Mouse (Mus musculus): ENCODE data around the gene Sigirr. TPM values are rescaled to one million over a fixed set of nuclear protein-coding genes. Genes with fewer than 3 reads are reported as not detected.

The Sigirr gene
- polyA plus RNA-seq, 1 experiment from 2014 or later: 3.3 TPM

DNA sequence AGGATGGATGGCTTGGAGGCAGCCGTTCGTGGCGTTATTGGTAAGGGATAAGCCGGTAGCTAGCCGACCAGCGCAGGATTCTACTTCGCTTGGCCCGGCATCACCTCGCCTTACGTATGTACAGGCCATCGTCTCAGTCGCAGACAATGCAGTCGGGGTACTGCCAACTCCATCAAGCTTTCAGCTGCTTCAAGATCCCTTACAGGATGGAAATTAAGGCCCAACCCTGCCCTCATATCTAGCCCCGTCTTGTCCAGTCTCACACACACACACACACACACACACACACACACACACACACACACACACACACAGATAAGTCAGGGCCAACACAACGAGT, 23.1 kb upstream of the Sigirr start:
- H3K4me2 ChIP-seq: peak overlapping the region; percentile 70
- peak overlapping the region; percentile 57 for H3K9ac ChIP-seq
- peak overlapping the region; percentile 66 for H3K4me3 ChIP-seq
- H3K27ac ChIP-seq: peak overlapping the region; percentile 84
- H3K4me1 ChIP-seq: peaks cover 10% of the 10 kb centered on the region
- no peak for ATAC-seq (ENCODE audit: insufficient number of reproducible peaks, low FRiP score, low TSS enrichment, low read depth)
- H3K36me3 ChIP-seq: no peaks in the 10 kb centered on the region
- 2% methylated on average over 15 of the region's 15 CpGs for WGBS
- no peaks in the 10 kb centered on the region for H3K9me3 ChIP-seq
- no peaks in the 10 kb centered on the region for H3K27me3 ChIP-seq

DNA sequence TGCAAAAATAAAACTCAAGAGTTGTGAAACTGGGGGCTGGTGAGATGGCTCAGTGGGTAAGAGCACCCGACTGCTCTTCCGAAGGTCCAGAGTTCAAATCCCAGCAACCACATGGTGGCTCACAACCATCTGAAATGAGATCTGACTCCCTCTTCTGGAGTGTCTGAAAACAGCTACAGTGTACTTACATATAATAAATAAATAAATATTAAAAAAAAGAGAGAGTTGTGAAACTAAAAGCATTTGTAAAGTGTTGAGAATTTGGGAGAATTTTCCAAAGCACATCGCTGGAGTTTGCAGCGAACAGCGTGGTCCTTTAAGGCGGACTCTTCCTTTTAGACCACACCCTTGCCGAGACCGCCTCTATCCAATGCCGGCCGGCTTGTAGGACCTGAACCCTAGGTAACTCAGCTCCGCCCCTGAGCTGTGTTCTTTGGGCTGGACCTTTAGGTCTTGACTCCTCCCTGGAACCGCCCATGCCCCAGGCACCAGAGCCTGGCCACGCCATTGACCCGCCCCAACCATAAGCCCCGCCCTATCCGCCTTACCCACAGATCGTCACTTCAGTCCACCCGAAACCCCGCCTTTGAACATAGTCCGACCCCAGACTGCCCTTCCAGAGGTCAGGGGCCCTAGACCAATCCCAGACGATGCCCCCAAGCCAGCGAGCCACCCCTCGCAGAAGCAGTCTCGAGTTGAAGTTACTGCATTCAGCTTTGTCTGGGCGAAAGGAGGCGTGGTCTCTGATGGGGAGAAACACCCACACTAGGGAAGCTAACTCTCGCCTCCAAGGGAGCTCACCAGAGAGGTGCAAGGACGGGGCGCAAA, 22.5 kb upstream of the Sigirr start:
- H3K4me1 ChIP-seq: peaks cover 13% of the 10 kb centered on the region
- H3K4me3 ChIP-seq: peak overlapping the region; percentile 66
- no peaks in the 10 kb centered on the region for H3K36me3 ChIP-seq
- WGBS: 1% methylated on average over 29 of the region's 29 CpGs
- H3K9me3 ChIP-seq: no peaks in the 10 kb centered on the region
- H3K9ac ChIP-seq: peak overlapping the region; percentile 57
- no peaks in the 10 kb centered on the region for H3K27me3 ChIP-seq
- peak overlapping the region; percentile 84 for H3K27ac ChIP-seq
- peak; percentile 98 for ATAC-seq (ENCODE audit: insufficient number of reproducible peaks, low FRiP score, low TSS enrichment, low read depth)
- H3K4me2 ChIP-seq: peak overlapping the region; percentile 70

DNA sequence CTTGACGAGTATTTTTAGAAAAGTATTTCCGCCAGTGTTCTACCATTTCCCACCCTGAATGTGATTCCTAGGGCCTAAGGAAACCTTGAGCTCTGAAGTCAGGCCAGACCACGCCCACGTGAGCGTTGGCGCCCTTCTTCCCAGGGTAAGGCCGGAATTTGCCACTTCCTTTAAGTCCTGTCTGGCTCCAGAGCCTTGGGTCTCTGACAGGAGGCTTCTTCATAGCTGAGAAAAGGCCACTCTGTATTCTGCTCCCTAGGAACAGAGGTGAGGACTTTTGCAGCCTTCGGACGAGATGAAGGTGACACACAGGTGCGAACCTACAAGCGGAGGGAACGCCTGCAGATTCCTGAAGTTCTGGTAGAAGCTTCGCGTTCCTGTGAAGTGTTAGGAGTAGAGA, 21.9 kb upstream of the Sigirr start, which contains the start of gene Ptdss2:
Gene Ptdss2, plus strand, starts transcription at position 138 of the 400 bp plus-strand sequence.
- H3K36me3 ChIP-seq: no peaks in the 10 kb centered on the region
- ATAC-seq (ENCODE audit: insufficient number of reproducible peaks, low FRiP score, low TSS enrichment, low read depth): no peak
- WGBS: 41% methylated on average over 14 of the region's 14 CpGs
- H3K4me1 ChIP-seq: peaks cover 18% of the 10 kb centered on the region
- H3K9ac ChIP-seq: peak within 1 kb of the TSS; percentile 57
- H3K9me3 ChIP-seq: no peaks in the 10 kb centered on the region
- peak within 1 kb of the TSS; percentile 70 for H3K4me2 ChIP-seq
- H3K27me3 ChIP-seq: no peaks in the 10 kb centered on the region; the same call in 1 of the 2 replicates
- H3K4me3 ChIP-seq: peak within 1 kb of the TSS; percentile 66
- peak within 1 kb of the TSS; percentile 84 for H3K27ac ChIP-seq

DNA sequence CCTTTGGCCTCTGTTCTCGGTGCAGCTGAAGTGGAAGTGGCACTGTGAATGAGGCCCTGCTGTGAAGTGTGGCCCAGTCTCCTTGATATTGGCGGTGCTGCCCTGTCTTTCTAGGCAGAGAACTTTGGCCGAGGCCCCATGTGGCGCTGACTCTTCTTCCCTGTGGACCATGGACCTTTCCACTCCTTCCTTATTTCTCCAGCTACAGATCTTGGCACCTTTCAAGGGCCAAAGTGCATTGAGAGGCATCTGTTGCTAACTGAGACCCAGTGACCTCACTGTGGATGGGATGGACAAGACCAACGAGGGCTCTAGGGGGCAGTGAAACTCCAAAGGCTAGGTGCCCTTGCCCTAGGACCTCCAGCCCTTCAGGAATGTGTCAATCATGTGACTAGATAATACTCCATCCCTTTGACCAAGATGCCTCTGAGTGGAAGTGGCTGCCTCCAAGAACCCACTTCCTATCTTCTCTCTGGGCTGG, 20.7 kb upstream of the Sigirr start:
- Histone ChIP-seq H3K4me3 (no peak overlapping the region), H3K9ac (no peak overlapping the region), H3K4me2 (no peak overlapping the region), H3K9me3 (no peaks in the 10 kb centered on the region), H3K27ac (no peak overlapping the region), H3K36me3 (no peaks in the 10 kb centered on the region), H3K4me1 (peaks cover 18% of the 10 kb centered on the region), H3K27me3 (peaks cover 1% of the 10 kb centered on the region; the same call in 1 of the 2 replicates)
- WGBS: 76% methylated on average over 5 of the region's 5 CpGs
- no peak for ATAC-seq (ENCODE audit: insufficient number of reproducible peaks, low FRiP score, low TSS enrichment, low read depth)

DNA sequence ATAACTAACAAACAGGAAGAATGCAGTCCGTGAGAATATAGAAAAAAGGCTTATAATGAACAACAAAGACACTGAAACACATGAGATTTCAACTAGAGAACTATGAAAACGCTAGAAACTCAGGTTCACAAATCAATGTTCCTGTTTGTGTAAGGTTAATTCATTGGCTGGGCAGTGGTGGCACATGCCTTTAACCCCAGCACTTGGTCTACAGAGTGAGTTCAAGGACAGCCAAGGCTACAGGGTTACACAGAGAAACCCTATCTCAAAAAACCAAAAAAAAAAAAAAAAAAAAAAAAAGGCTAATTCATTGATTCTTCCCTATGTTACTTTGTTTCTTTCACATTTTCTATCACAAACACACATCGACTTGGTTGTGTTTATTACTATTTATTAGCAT, 20.2 kb upstream of the Sigirr start:
- Histone ChIP-seq H3K4me2 (no peak overlapping the region), H3K4me3 (no peak overlapping the region), H3K27me3 (peaks cover 4% of the 10 kb centered on the region; the same call in 1 of the 2 replicates), H3K4me1 (peaks cover 18% of the 10 kb centered on the region), H3K9me3 (no peaks in the 10 kb centered on the region), H3K36me3 (no peaks in the 10 kb centered on the region), H3K9ac (no peak overlapping the region), H3K27ac (no peak overlapping the region)
- WGBS: 72% methylated on average over 3 of the region's 3 CpGs
- ATAC-seq (ENCODE audit: insufficient number of reproducible peaks, low FRiP score, low TSS enrichment, low read depth): no peak

DNA sequence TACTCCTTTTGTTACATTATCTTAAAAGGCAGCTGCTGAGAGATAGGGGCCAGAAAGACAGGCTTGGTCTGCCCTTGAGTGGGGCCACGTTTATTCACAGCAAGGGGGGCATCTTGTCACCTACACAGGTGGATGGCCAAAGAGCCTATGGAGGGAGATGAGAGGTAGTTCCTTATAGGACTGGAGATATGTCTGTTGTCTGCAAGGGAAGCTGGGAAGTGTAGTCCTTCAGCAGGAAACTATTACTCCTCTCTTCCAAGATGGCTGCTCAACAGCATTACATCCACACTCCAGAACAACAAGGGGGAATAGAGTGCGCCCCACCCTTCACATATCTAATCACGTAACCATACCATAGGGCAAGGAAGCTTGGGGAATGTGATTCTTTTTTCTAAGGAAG, 19.1 kb upstream of the Sigirr start:
- Histone ChIP-seq H3K4me1 (peaks cover 18% of the 10 kb centered on the region), H3K27me3 (peaks cover 4% of the 10 kb centered on the region; the same call in 1 of the 2 replicates), H3K4me3 (no peak overlapping the region), H3K9me3 (no peaks in the 10 kb centered on the region), H3K9ac (no peak overlapping the region), H3K27ac (no peak overlapping the region), H3K4me2 (no peak overlapping the region), H3K36me3 (no peaks in the 10 kb centered on the region)
- 74% methylated on average over 3 of the region's 3 CpGs for WGBS
- ATAC-seq (ENCODE audit: insufficient number of reproducible peaks, low FRiP score, low TSS enrichment, low read depth): no peak

DNA sequence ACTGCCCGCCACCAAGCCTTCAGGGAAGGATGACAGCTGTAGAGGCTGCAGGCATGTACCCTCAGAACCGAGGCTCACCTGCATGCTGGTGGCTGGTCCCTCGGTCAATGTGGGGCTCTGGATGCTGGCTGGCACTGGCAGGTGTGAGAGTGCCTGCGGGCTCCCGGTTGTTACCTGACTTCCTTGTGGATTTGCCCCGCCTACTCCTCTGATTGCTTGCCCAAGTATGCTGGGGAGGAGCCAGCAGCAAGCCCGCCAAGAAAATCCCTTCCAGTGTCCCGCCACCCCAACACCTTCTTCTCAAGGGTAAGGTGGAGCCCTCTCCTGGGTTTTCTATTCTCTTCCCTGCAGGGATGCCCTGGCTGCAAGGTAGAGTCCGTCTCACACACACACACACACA, 17.3 kb upstream of the Sigirr start, which contains the start of gene Ano9:
Gene Ano9, minus strand, starts transcription at position 171 of the 400 bp plus-strand sequence.
- Histone ChIP-seq H3K9ac (no peak within 1 kb of the TSS), H3K4me3 (peak within 1 kb of the TSS; percentile 7)
- WGBS: 9% methylated on average over 9 of the region's 9 CpGs

DNA sequence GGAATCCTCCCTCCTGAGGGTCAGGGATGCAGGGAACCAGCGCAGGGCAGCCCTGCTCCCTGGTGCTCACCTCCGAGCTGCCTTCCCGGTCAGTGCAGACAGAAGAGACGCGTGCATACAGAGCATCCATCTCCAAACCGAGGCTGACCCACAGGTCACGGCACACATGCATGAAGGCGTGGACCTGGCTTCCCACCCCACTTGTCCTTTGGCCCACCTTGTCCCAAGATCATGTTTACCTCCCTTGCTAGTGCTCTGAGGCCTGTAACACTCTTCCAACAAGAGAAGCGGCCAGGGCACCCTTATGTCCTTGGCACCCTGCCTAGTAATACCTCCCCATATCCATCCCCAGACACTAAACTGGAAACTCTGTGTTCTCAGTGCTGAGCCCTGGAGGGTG, 15.5 kb upstream of the Sigirr start:
- Histone ChIP-seq H3K4me1 (0 out of 2 replicates have a peak, but pooled peaks cover 8% of the 10 kb centered on the region), H3K4me2 (no peak overlapping the region), H3K27ac (no peak overlapping the region), H3K9me3 (no peaks in the 10 kb centered on the region), H3K36me3 (no peaks in the 10 kb centered on the region), H3K27me3 (peaks cover 4% of the 10 kb centered on the region; the same call in 1 of the 2 replicates), H3K9ac (no peak overlapping the region), H3K4me3 (no peak overlapping the region)
- WGBS: 91% methylated on average over 9 of the region's 9 CpGs
- no peak for ATAC-seq (ENCODE audit: insufficient number of reproducible peaks, low FRiP score, low TSS enrichment, low read depth)

More for the DNA sequence above, 17.3 kb upstream of the Sigirr start, which contains the start of gene Ano9:
- H3K36me3 ChIP-seq: no peaks in the 10 kb centered on the region
- peaks cover 12% of the 10 kb centered on the region for H3K4me1 ChIP-seq
- H3K4me2 ChIP-seq: peak within 1 kb of the TSS; percentile 26; the same call in 1 of the 2 replicates
- H3K9me3 ChIP-seq: no peaks in the 10 kb centered on the region
- peaks cover 4% of the 10 kb centered on the region; the same call in 1 of the 2 replicates for H3K27me3 ChIP-seq
- no peak within 1 kb of the TSS for H3K27ac ChIP-seq
- no peak for ATAC-seq (ENCODE audit: insufficient number of reproducible peaks, low FRiP score, low TSS enrichment, low read depth)

DNA sequence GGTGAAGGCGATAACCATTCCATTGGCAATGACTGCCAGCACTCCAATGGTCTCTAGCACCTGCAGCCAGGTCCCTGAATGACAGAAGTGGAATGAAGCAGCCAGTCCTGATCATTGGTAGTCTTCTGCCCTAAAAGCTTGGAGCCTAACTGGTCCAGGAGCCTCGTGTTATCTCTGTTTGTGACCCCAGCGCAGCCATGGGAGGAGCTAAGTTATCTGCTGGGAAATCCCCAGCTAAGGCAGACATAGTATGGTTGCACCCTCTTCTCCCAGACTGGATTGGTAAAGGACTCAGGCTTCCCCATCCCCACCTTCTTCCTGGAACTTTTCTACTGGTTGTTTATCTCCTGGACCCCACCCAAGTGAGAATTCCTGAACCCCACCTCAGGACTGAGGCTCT, 2.8 kb upstream of the Sigirr start:
- Histone ChIP-seq H3K27me3 (peaks cover 42% of the 10 kb centered on the region), H3K27ac (no peak overlapping the region), H3K9me3 (no peaks in the 10 kb centered on the region), H3K4me3 (no peak overlapping the region), H3K4me1 (peaks cover 12% of the 10 kb centered on the region), H3K36me3 (no peaks in the 10 kb centered on the region), H3K9ac (no peak overlapping the region), H3K4me2 (no peak overlapping the region)
- 68% methylated on average over 3 of the region's 3 CpGs for WGBS
- ATAC-seq (ENCODE audit: insufficient number of reproducible peaks, low FRiP score, low TSS enrichment, low read depth): no peak

DNA sequence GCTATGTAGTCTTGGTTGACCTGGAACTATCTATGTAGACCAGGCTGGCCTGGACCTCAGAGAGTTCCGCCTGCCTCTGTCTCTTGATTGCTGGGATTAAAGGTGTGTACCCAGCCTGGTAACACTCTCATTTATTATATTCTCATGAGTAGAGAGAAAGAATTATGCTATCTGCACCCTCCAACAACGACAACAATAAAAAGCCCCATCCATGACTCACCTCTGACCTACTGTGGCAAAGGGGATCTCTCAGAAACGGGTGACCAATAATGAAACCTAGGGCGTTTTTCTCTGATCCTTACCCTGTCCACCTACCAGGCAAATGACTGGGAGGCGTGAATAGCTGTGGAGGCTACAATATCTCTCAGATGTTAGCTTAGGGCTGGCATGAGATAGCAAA, 3.2 kb downstream of the Sigirr start:
- H3K9ac ChIP-seq: no peak overlapping the region
- no peaks in the 10 kb centered on the region for H3K36me3 ChIP-seq
- H3K4me1 ChIP-seq: peaks cover 23% of the 10 kb centered on the region
- no peak overlapping the region for H3K4me3 ChIP-seq
- no peak overlapping the region for H3K4me2 ChIP-seq
- ATAC-seq (ENCODE audit: insufficient number of reproducible peaks, low FRiP score, low TSS enrichment, low read depth): no peak
- H3K9me3 ChIP-seq: no peaks in the 10 kb centered on the region
- H3K27me3 ChIP-seq: peaks cover 50% of the 10 kb centered on the region
- H3K27ac ChIP-seq: 0 out of 2 replicates have a peak overlapping the region, but pooled peaks have one; percentile 18
- 79% methylated on average over 5 of the region's 5 CpGs for WGBS

DNA sequence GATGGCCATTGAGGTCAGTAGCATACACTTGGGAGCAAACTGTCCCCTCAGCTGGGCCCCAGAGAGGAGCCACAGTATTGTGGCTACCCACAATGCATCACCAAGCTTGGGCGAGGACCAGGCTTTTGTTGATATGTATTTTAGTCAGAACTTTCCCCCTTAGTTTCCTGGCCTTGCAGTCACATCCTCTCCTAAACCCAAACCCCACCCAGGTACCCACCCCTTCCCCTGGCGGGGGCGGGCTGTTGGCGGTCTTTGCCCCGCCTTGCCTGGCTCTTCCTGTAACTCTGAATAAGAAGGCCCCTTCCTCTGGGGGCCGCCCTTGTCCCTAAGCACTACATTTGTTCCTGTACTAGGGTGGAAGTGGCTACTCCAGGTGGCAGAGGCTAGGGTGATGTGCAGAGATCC, 3.7 kb downstream of the Sigirr start:
- H3K36me3 ChIP-seq: no peaks in the 10 kb centered on the region
- no peaks in the 10 kb centered on the region for H3K9me3 ChIP-seq
- H3K27ac ChIP-seq: 0 out of 2 replicates have a peak overlapping the region, but pooled peaks have one; percentile 18
- 40% methylated on average over 6 of the region's 6 CpGs for WGBS
- ATAC-seq (ENCODE audit: insufficient number of reproducible peaks, low FRiP score, low TSS enrichment, low read depth): no peak
- H3K4me1 ChIP-seq: peaks cover 28% of the 10 kb centered on the region
- H3K27me3 ChIP-seq: peaks cover 47% of the 10 kb centered on the region
- H3K9ac ChIP-seq: no peak overlapping the region
- no peak overlapping the region for H3K4me3 ChIP-seq
- H3K4me2 ChIP-seq: no peak overlapping the region

DNA sequence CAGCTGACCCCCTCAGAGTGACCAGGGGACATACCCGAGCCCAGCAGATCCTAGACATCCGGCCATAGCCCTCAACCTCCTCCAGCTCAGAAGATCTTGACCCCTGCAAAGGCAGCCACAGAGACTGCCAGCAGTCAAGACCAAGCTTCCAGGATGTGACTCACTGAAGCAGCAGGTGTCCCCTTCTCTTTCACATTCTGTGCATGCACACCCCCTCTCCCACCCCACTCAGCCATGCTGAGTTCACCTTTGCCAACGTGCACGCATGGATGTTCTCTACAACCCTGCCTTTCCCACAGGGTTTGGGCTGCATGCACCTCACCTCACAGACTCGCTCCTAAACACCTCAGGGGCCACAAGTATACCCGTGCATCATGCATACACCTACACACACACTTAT, 4.4 kb downstream of the Sigirr start:
- ATAC-seq (ENCODE audit: insufficient number of reproducible peaks, low FRiP score, low TSS enrichment, low read depth): no peak
- no peaks in the 10 kb centered on the region for H3K36me3 ChIP-seq
- H3K4me2 ChIP-seq: no peak overlapping the region
- H3K4me3 ChIP-seq: no peak overlapping the region
- 81% methylated on average over 6 of the region's 6 CpGs for WGBS
- H3K27me3 ChIP-seq: peaks cover 46% of the 10 kb centered on the region
- no peak overlapping the region for H3K27ac ChIP-seq
- H3K4me1 ChIP-seq: peaks cover 31% of the 10 kb centered on the region
- no peaks in the 10 kb centered on the region for H3K9me3 ChIP-seq
- no peak overlapping the region for H3K9ac ChIP-seq

All from limb, embryonic 15.5 days (tissue).